8 mouse cellular contexts compared by ENCODE assay signal in the genomic region with DNA sequence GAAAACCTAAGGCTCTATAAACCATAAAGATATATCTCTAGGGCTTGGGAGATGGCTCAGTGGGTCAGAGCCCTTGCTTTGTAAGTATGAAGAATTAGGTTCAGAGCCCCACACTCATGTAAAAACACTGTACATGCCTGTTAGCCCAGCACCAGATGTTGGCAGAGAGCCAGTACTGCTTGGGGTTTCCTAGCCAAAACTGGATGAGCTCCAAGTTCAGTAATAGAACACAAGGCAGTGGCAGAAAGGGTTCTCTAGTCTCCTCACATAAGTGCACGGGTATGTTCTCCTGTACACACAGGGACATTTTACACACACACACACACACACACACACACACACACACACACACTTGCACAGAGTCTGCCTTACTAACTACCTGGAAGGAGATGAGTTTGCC.
DNase-seq lines count a peak whose midpoint lies in the region; ATAC-seq lines count a peak whose summit lies in the region.

No protein-coding gene starts in this region.

- no peaks in the 10 kb centered on the region for H3K36me3 ChIP-seq in limb, embryonic 11.5 days (ENCODE audit: control insufficient read depth, insufficient read depth, low read length)
- no peaks in the 10 kb centered on the region for H3K36me3 ChIP-seq in limb, embryonic 10.5 days
- H3K36me3 ChIP-seq in forebrain, embryonic 16.5 days (ENCODE audit: control insufficient read depth, insufficient read depth) = no peaks in the 10 kb centered on the region
- no peaks in the 10 kb centered on the region for H3K36me3 ChIP-seq in midbrain, embryonic 16.5 days (ENCODE audit: control insufficient read depth, insufficient read depth, low read length)

- H3K4me2 ChIP-seq in limb, embryonic 11.5 days (ENCODE audit: low read depth, severe bottlenecking) = no peak overlapping the region
- H3K4me2 ChIP-seq in forebrain, embryonic 16.5 days (ENCODE audit: low read length) = no peak overlapping the region
- H3K4me2 ChIP-seq in midbrain, embryonic 16.5 days (ENCODE audit: low read length) = no peak overlapping the region

- ATAC-seq in limb, embryonic 11.5 days (ENCODE audit: insufficient number of reproducible peaks, low FRiP score, low TSS enrichment, low read depth) = no peak
- peak; percentile 83 for ATAC-seq in forebrain, embryonic 16.5 days
- peak; percentile 39; the same call in 1 of the 2 replicates for ATAC-seq in midbrain, embryonic 16.5 days

- H3K9me3 ChIP-seq in limb, embryonic 11.5 days (ENCODE audit: control insufficient read depth, low read length) = no peaks in the 10 kb centered on the region
- no peaks in the 10 kb centered on the region for H3K9me3 ChIP-seq in limb, embryonic 10.5 days (replicated peaks)
- H3K9me3 ChIP-seq in forebrain, embryonic 16.5 days (ENCODE audit: control insufficient read depth, low read length) = no peaks in the 10 kb centered on the region
- no peaks in the 10 kb centered on the region for H3K9me3 ChIP-seq in midbrain, embryonic 16.5 days (replicated peaks; ENCODE audit: control insufficient read depth, low read length, poor library complexity, severe bottlenecking)

- no peak overlapping the region for H3K4me3 ChIP-seq in limb, embryonic 11.5 days (ENCODE audit: low read depth, low read length)
- H3K4me3 ChIP-seq in limb, embryonic 10.5 days = no peak overlapping the region
- no peak overlapping the region for H3K4me3 ChIP-seq in forebrain, embryonic 16.5 days (replicated peaks; ENCODE audit: low read length)
- no peak overlapping the region for H3K4me3 ChIP-seq in midbrain, embryonic 16.5 days (ENCODE audit: low read depth, low read length)

- no peaks in the 10 kb centered on the region for H3K27me3 ChIP-seq in limb, embryonic 11.5 days (ENCODE audit: control insufficient read depth, insufficient read depth, low read length)
- no peaks in the 10 kb centered on the region for H3K27me3 ChIP-seq in limb, embryonic 10.5 days (ENCODE audit: low read depth, poor library complexity, severe bottlenecking)
- no peaks in the 10 kb centered on the region for H3K27me3 ChIP-seq in forebrain, embryonic 16.5 days (replicated peaks; ENCODE audit: control insufficient read depth, insufficient read depth, low read length)
- no peaks in the 10 kb centered on the region for H3K27me3 ChIP-seq in midbrain, embryonic 16.5 days (ENCODE audit: control insufficient read depth, insufficient read depth, low read depth, low read length)

- 65% methylated on average over 1 of the region's 1 CpGs for WGBS in limb, embryonic 11.5 days
- 94% methylated on average over 1 of the region's 1 CpGs for WGBS in limb, embryonic 10.5 days
- WGBS in forebrain, embryonic 16.5 days = 8% methylated on average over 1 of the region's 1 CpGs
- 45% methylated on average over 1 of the region's 1 CpGs for WGBS in midbrain, embryonic 16.5 days

- no peak overlapping the region for H3K9ac ChIP-seq in limb, embryonic 11.5 days (ENCODE audit: low read length)
- no peak overlapping the region for H3K9ac ChIP-seq in forebrain, embryonic 16.5 days (replicated peaks; ENCODE audit: low read depth, low read length)
- no peak overlapping the region for H3K9ac ChIP-seq in midbrain, embryonic 16.5 days (ENCODE audit: low read depth, low read length)

- DNase-seq in cerebellum, postnatal 10 days = peak; percentile 90 to 94
- no peak for DNase-seq in cerebellum, adult 11 months
- peak; percentile 50 for DNase-seq in limb, embryonic 11.5 days (ENCODE audit: low spot score)
- DNase-seq in limb, embryonic 10.5 days (ENCODE audit: low spot score) = no peak
- DNase-seq in kidney, postnatal 4 days = peak; percentile 67 to 70
- no peak for DNase-seq in urinary bladder, adult 2 months (ENCODE audit: low spot score)

- H3K27ac ChIP-seq in limb, embryonic 11.5 days (replicated peaks; ENCODE audit: low read depth, low read length) = no peak overlapping the region
- H3K27ac ChIP-seq in limb, embryonic 10.5 days = no peak overlapping the region
- H3K27ac ChIP-seq in forebrain, embryonic 16.5 days (ENCODE audit: low read length) = no peak overlapping the region
- H3K27ac ChIP-seq in midbrain, embryonic 16.5 days (ENCODE audit: low read length) = no peak overlapping the region

- no peaks in the 10 kb centered on the region for H3K4me1 ChIP-seq in limb, embryonic 11.5 days (ENCODE audit: control insufficient read depth, insufficient read depth, low read length)
- H3K4me1 ChIP-seq in limb, embryonic 10.5 days = no peaks in the 10 kb centered on the region
- H3K4me1 ChIP-seq in forebrain, embryonic 16.5 days (replicated peaks; ENCODE audit: control insufficient read depth, insufficient read depth, low read length) = 0 out of 2 replicates have a peak, but pooled peaks cover 4% of the 10 kb centered on the region
- H3K4me1 ChIP-seq in midbrain, embryonic 16.5 days (ENCODE audit: control insufficient read depth, insufficient read depth, low read length) = no peaks in the 10 kb centered on the region

Comparison
In these comparisons a context has a peak if more than half of its experiments do, and no peak if none do; other contexts are left out.
1. DNase-seq: peak in cerebellum, postnatal 10 days (2 of 2), limb, embryonic 11.5 days (single experiment) and kidney, postnatal 4 days (2 of 2); none in cerebellum, adult 11 months (single experiment), limb, embryonic 10.5 days (single experiment) and urinary bladder, adult 2 months (single experiment).